Mouse (Mus musculus): ENCODE measurements at regions not wholly inside any gene's neighbourhood (a gene's known extent, or its start where the extent isn't known, plus 50 kb on each side); places are given as distances from the start of the nearest gene placed in this dataset.

GRCm38 (mm10) chr10:111575926-111576325 is 69.8 kb downstream of the Phlda1 start:
- no peaks in the 10 kb centered on the region for H3K9me3 ChIP-seq (ENCODE audit: control insufficient read depth, low read length)
- H3K27me3 ChIP-seq (ENCODE audit: control insufficient read depth): no peaks in the 10 kb centered on the region; the same call in 1 of the 2 replicates
- no peak for TF ChIP-seq GATA1 (IDR thresholded peaks at IDR 0.05; ENCODE audit: low read length)
- H3K36me3 ChIP-seq (ENCODE audit: control insufficient read depth): no peaks in the 10 kb centered on the region
- H3K4me1 ChIP-seq (ENCODE audit: control insufficient read depth): peaks cover 15% of the 10 kb centered on the region
- H3K4me3 ChIP-seq (replicated peaks): no peak overlapping the region

- no peak for TF ChIP-seq GATA1 (IDR thresholded peaks at IDR 0.05; ENCODE audit: low read length)
- TF ChIP-seq TAL1 (IDR thresholded peaks at IDR 0.05; ENCODE audit: low read length): no peak
Observed at GRCm38 (mm10) chr10:111576395-111577069, 70.4 kb downstream of the Phlda1 start.

GRCm38 (mm10) chr10:111578536-111578935 is 72.5 kb downstream of the Phlda1 start:
- TF ChIP-seq GATA1 (IDR thresholded peaks at IDR 0.05; ENCODE audit: low read length): no peak
- TF ChIP-seq TAL1 (IDR thresholded peaks at IDR 0.05; ENCODE audit: low read length): no peak
- Histone ChIP-seq H3K36me3 (ENCODE audit: control insufficient read depth) (no peaks in the 10 kb centered on the region), H3K9me3 (ENCODE audit: control insufficient read depth, low read length) (no peaks in the 10 kb centered on the region), H3K4me3 (replicated peaks) (no peak overlapping the region), H3K4me1 (ENCODE audit: control insufficient read depth) (peaks cover 37% of the 10 kb centered on the region), H3K27me3 (ENCODE audit: control insufficient read depth) (no peaks in the 10 kb centered on the region; the same call in 1 of the 2 replicates)

More at GRCm38 (mm10) chr10:111576395-111577069, 70.4 kb downstream of the Phlda1 start:
- no peaks in the 10 kb centered on the region for H3K9me3 ChIP-seq (ENCODE audit: control insufficient read depth, low read length)
- H3K4me1 ChIP-seq (ENCODE audit: control insufficient read depth): peaks cover 21% of the 10 kb centered on the region
- H3K4me3 ChIP-seq (replicated peaks): no peak overlapping the region
- no peaks in the 10 kb centered on the region; the same call in 1 of the 2 replicates for H3K27me3 ChIP-seq (ENCODE audit: control insufficient read depth)
- no peaks in the 10 kb centered on the region for H3K36me3 ChIP-seq (ENCODE audit: control insufficient read depth)

- Histone ChIP-seq H3K4me1 (ENCODE audit: control insufficient read depth) (peaks cover 45% of the 10 kb centered on the region), H3K36me3 (ENCODE audit: control insufficient read depth) (no peaks in the 10 kb centered on the region), H3K9me3 (ENCODE audit: control insufficient read depth, low read length) (no peaks in the 10 kb centered on the region), H3K27me3 (ENCODE audit: control insufficient read depth) (no peaks in the 10 kb centered on the region; the same call in 1 of the 2 replicates), H3K4me3 (replicated peaks) (no peak overlapping the region)
- no peak for TF ChIP-seq TAL1 (IDR thresholded peaks at IDR 0.05; ENCODE audit: low read length)
Observed at GRCm38 (mm10) chr10:111579481-111579880, 73.4 kb downstream of the Phlda1 start.

GRCm38 (mm10) chr10:111580401-111581100 is 74.5 kb downstream of the Phlda1 start:
- Histone ChIP-seq H3K27me3 (ENCODE audit: control insufficient read depth) (no peaks in the 10 kb centered on the region), H3K36me3 (ENCODE audit: control insufficient read depth) (no peaks in the 10 kb centered on the region), H3K4me1 (ENCODE audit: control insufficient read depth) (peaks cover 42% of the 10 kb centered on the region), H3K9me3 (ENCODE audit: control insufficient read depth, low read length) (no peaks in the 10 kb centered on the region), H3K4me3 (replicated peaks) (no peak overlapping the region)
- TF ChIP-seq TAL1 (IDR thresholded peaks at IDR 0.05; ENCODE audit: low read length): no peak
- no peak for TF ChIP-seq GATA1 (IDR thresholded peaks at IDR 0.05; ENCODE audit: low read length)

GRCm38 (mm10) chr10:111581847-111582246 is 75.8 kb downstream of the Phlda1 start:
- TF ChIP-seq TAL1 (IDR thresholded peaks at IDR 0.05; ENCODE audit: low read length): no peak
- TF ChIP-seq GATA1 (IDR thresholded peaks at IDR 0.05; ENCODE audit: low read length): no peak
- H3K4me1 ChIP-seq (ENCODE audit: control insufficient read depth): peaks cover 38% of the 10 kb centered on the region
- H3K27me3 ChIP-seq (ENCODE audit: control insufficient read depth): no peaks in the 10 kb centered on the region
- H3K36me3 ChIP-seq (ENCODE audit: control insufficient read depth): no peaks in the 10 kb centered on the region
- no peaks in the 10 kb centered on the region for H3K9me3 ChIP-seq (ENCODE audit: control insufficient read depth, low read length)
- no peak overlapping the region for H3K4me3 ChIP-seq (replicated peaks)

GRCm38 (mm10) chr10:111582321-111583123 is 76.4 kb downstream of the Phlda1 start:
- TF ChIP-seq TAL1 (IDR thresholded peaks at IDR 0.05; ENCODE audit: low read length) (no peak), GATA1 (IDR thresholded peaks at IDR 0.05; ENCODE audit: low read length) (no peak)
- Histone ChIP-seq H3K4me3 (replicated peaks) (no peak overlapping the region), H3K4me1 (ENCODE audit: control insufficient read depth) (peaks cover 38% of the 10 kb centered on the region), H3K27me3 (ENCODE audit: control insufficient read depth) (no peaks in the 10 kb centered on the region), H3K9me3 (ENCODE audit: control insufficient read depth, low read length) (no peaks in the 10 kb centered on the region), H3K36me3 (ENCODE audit: control insufficient read depth) (no peaks in the 10 kb centered on the region)

- H3K4me3 ChIP-seq (replicated peaks): no peak overlapping the region
- no peaks in the 10 kb centered on the region for H3K27me3 ChIP-seq (ENCODE audit: control insufficient read depth)
- no peaks in the 10 kb centered on the region for H3K36me3 ChIP-seq (ENCODE audit: control insufficient read depth)
- TF ChIP-seq GATA1 (IDR thresholded peaks at IDR 0.05; ENCODE audit: low read length): no peak
- TF ChIP-seq TAL1 (IDR thresholded peaks at IDR 0.05; ENCODE audit: low read length): no peak
- peaks cover 44% of the 10 kb centered on the region for H3K4me1 ChIP-seq (ENCODE audit: control insufficient read depth)
- H3K9me3 ChIP-seq (ENCODE audit: control insufficient read depth, low read length): no peaks in the 10 kb centered on the region
Observed at GRCm38 (mm10) chr10:111583124-111583743, 77.1 kb downstream of the Phlda1 start.
